Comparison of ENCODE assay signal across 9 mouse cellular contexts in genomic region chr11:52097596-52097995, GRCm38 (mm10). TPM values are rescaled to one million over a fixed set of nuclear protein-coding genes. Genes with fewer than 3 reads are reported as not detected.
A peak's percentile ranks its signal among the peaks of the same experiment; 100 is the strongest.
DNase-seq lines count a peak whose midpoint lies in the region; ATAC-seq and TF ChIP-seq lines count a peak whose summit lies in the region.
"Had no signal": no experiment of that assay in that cellular context is flagged by ENCODE, and none has a peak within 500 bp of the region (broad histone marks: within the 10 kb centered on the region; RNA-seq: fewer than 3 reads in every experiment).

No protein-coding gene starts in this region.

- H3K9me3 ChIP-seq in heart, embryonic 14.5 days (ENCODE audit: control insufficient read depth, low read length) = no peaks in the 10 kb centered on the region
- H3K9me3 ChIP-seq in liver, postnatal 0 days (ENCODE audit: low read length) = no peaks in the 10 kb centered on the region

- H3K27me3 ChIP-seq in heart, embryonic 14.5 days (ENCODE audit: control insufficient read depth, insufficient read depth, low read length) = no peaks in the 10 kb centered on the region
- H3K27me3 ChIP-seq in liver, postnatal 0 days (ENCODE audit: insufficient read depth, low read length) = no peaks in the 10 kb centered on the region

- no peaks in the 10 kb centered on the region for H3K36me3 ChIP-seq in heart, embryonic 14.5 days (ENCODE audit: control insufficient read depth, insufficient read depth, low read length)
- H3K36me3 ChIP-seq in liver, postnatal 0 days (replicated peaks; ENCODE audit: insufficient read depth, low read length) = 0 out of 2 replicates have a peak, but pooled peaks cover 2% of the 10 kb centered on the region

- no peak for TF ChIP-seq CTCF in gastrocnemius, adult 2 months (IDR thresholded peaks at IDR 0.05)
- no peak for TF ChIP-seq CTCF in liver, postnatal 0 days (IDR thresholded peaks at IDR 0.05; ENCODE audit: low read depth)

- H3K4me1 ChIP-seq in heart, embryonic 14.5 days (ENCODE audit: control insufficient read depth in 2 of 2, insufficient read depth in 2 of 2, low read length in 2 of 2) = peaks cover 8 to 32% of the 10 kb centered on the region in 2 experiments
- peaks cover 35% of the 10 kb centered on the region for H3K4me1 ChIP-seq in liver, postnatal 0 days (ENCODE audit: insufficient read depth)

- peak overlapping the region; percentile 97 for H3K4me3 ChIP-seq in gastrocnemius, adult 2 months
- peak overlapping the region in 1 of 2 experiments; percentile 72; a peak in 2 of 4 replicates for H3K4me3 ChIP-seq in heart, embryonic 14.5 days (ENCODE audit: control insufficient read depth in 1 of 2, insufficient read depth in 1 of 2, low read depth in 1 of 2, low read length in 2 of 2)
- no peak overlapping the region for H3K4me3 ChIP-seq in liver, postnatal 0 days (ENCODE audit: low read depth, low read length)

- peak overlapping the region; percentile 100 for H3K27ac ChIP-seq in gastrocnemius, adult 2 months
- peak overlapping the region; percentile 91 to 100 for H3K27ac ChIP-seq in heart, embryonic 14.5 days (replicated peaks in 1 of 2; ENCODE audit: control insufficient read depth in 1 of 2, insufficient read depth in 1 of 2, low read depth in 2 of 2, low read length in 2 of 2)
- peak overlapping the region; percentile 100 for H3K27ac ChIP-seq in liver, postnatal 0 days (ENCODE audit: low read depth)

- WGBS in heart, embryonic 14.5 days = 85% methylated on average over 2 of the region's 2 CpGs
- 75% methylated on average over 2 of the region's 2 CpGs for WGBS in liver, postnatal 0 days (ENCODE audit: insufficient replicate concordance)

- H3K9ac ChIP-seq in heart, embryonic 14.5 days (ENCODE audit: low read length) = peak overlapping the region; percentile 68
- peak overlapping the region; percentile 64 for H3K9ac ChIP-seq in liver, postnatal 0 days (replicated peaks)

- no peak for ATAC-seq in heart, embryonic 14.5 days (ENCODE audit: insufficient number of reproducible peaks, insufficient read depth, low FRiP score, low read depth)
- ATAC-seq in liver, postnatal 0 days = no peak
- no peak for ATAC-seq in megakaryocyte-erythroid progenitor cell, adult 5-6 weeks (replicated peaks; ENCODE audit: low FRiP score, low TSS enrichment, poor library complexity, severe bottlenecking)

- TF ChIP-seq EP300 in liver, postnatal 0 days (IDR thresholded peaks at IDR 0.05; ENCODE audit: low read depth) = no peak

- peak overlapping the region; percentile 63 for H3K4me2 ChIP-seq in heart, embryonic 14.5 days (ENCODE audit: low read length)
- H3K4me2 ChIP-seq in liver, postnatal 0 days (ENCODE audit: low read depth, low read length) = peak overlapping the region; percentile 87

- intact Hi-C loops in gastrocnemius, adult 2 months (cut with DNase I) = no loop called here
- intact Hi-C loops in left cerebral cortex, postnatal 10 days (cut with DNase I) = loop anchor here (5.0 kb wide), 1 partner anchor 95 kb away; the partner anchor contains the start of genes Cdkl3 and Ube2b

- DNase-seq in gastrocnemius, adult 2 months = no peak
- no peak for DNase-seq in gastrocnemius, postnatal 25 days
- DNase-seq in adrenal gland, postnatal 25 days = peak; percentile 14
- no peak for DNase-seq in liver, postnatal 0 days
- no peak for DNase-seq in left cerebral cortex, postnatal 10 days (ENCODE audit: extremely low spot score in 1 of 2, low spot score in 2 of 2)
- DNase-seq in gastrocnemius, postnatal 10 days = no peak

RNA-seq across cellular contexts. Expression of gene Ppp2ca, which starts 0.9 kb away (rescaled TPM):
- total RNA-seq in gastrocnemius, adult 2 months (2021) = 10 to 100 TPM; 43.2 to 54.0 TPM
- 10 to 100 TPM; 39.0 to 39.8 TPM for total RNA-seq in gastrocnemius, postnatal 25 days (2021)
- 77.2 and 91.2 TPM in 2 replicates for total RNA-seq in adrenal gland, postnatal 25 days (2021)
- polyA plus RNA-seq in heart, embryonic 14.5 days (2014; fragmentation: Nextera tagmentation; extraction: Ambion mirVana) = 81.1 and 86.7 TPM in 2 replicates
- 23.2 and 24.3 TPM in 2 replicates for polyA plus RNA-seq in liver, postnatal 0 days (2015; fragmentation: Nextera tagmentation; extraction: Ambion mirVana)
- total RNA-seq in left cerebral cortex, postnatal 10 days (2021) = 100 to 1,000 TPM; 145 to 149 TPM
- total RNA-seq in gastrocnemius, postnatal 10 days (2021) = 10 to 100 TPM; 46.2 to 50.1 TPM
- total RNA-seq in megakaryocyte-erythroid progenitor cell, adult 5-6 weeks (2014; fragmentation: Nextera tagmentation) = 65.6 and 66.8 TPM in 2 replicates
- 103 and 104 TPM in 2 replicates for total RNA-seq in megakaryocyte-erythroid progenitor cell, adult 5-6 weeks (2017)

RNA-seq across cellular contexts. Expression of gene Olfr1373, which starts 47.7 kb away (rescaled TPM):
- total RNA-seq in gastrocnemius, adult 2 months (2021) = not detected
- not detected for total RNA-seq in gastrocnemius, postnatal 25 days (2021)
- total RNA-seq in adrenal gland, postnatal 25 days (2021) = not detected in 2 replicates
- not detected in 2 replicates for polyA plus RNA-seq in heart, embryonic 14.5 days (2014; fragmentation: Nextera tagmentation; extraction: Ambion mirVana)
- not detected in 2 replicates for polyA plus RNA-seq in liver, postnatal 0 days (2015; fragmentation: Nextera tagmentation; extraction: Ambion mirVana)
- total RNA-seq in left cerebral cortex, postnatal 10 days (2021) = not detected
- not detected for total RNA-seq in gastrocnemius, postnatal 10 days (2021)
- total RNA-seq in megakaryocyte-erythroid progenitor cell, adult 5-6 weeks (2014; fragmentation: Nextera tagmentation) = not detected in 2 replicates
- not detected in 2 replicates for total RNA-seq in megakaryocyte-erythroid progenitor cell, adult 5-6 weeks (2017)
- polyA plus RNA-seq: C2C12 had no signal
